Mouse (Mus musculus) spleen, postnatal 0 days (tissue): ENCODE data around the gene Aldh18a1. TPM values are rescaled to one million over a fixed set of nuclear protein-coding genes. Genes with fewer than 3 reads are reported as not detected.

Experiments
- polyA plus RNA-seq: library from polyadenylated mRNA; unstranded; fragments of >200 nt; fragmentation: Nextera tagmentation; extraction: Ambion mirVana; gene quantifications from 2 replicates; pipeline ENCODE4 v1.2.1, GENCODE M21; 2015

Aldh18a1 gene
- polyA plus RNA-seq, result 33.3 and 34.2 TPM in 2 replicates

GRCm38 (mm10) chr19:40588293-40588654 lies at the start of gene Aldh18a1:
TSS of gene Aldh18a1 (minus strand) at chr19:40588463.

DNA sequence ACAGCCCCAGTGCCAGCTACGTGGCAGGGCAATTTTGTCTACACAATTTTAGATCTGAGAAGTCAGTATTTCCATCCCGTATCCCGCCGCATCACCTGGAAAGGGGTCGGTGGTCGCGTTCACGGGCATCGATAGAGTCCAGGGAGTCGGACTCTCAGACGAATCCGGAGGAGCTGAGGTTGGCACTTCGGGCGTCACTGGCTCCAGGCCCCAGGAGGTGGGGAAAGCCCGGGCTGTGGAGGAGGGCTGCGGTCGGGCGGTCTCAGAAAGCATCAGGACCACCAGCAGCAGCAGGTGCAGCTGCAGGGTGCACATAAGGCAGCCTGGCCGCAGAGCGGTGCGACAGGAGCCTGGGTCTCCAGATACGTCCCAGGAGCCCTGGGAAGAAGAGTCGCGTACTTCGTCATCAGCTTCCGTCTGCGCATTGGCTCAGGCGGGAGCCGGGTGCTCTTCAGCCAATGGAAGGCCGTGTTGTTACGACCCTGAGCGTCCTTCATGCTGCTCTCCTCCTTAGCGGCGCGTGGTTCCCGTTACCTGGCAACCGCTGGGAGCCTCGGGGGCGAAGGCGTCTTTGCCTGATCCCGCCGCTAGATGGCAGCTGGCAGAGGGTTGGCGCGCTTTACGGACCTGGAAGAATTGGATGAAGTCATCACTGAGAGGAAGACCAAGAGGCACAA lies 23.7 kb upstream of the Aldh18a1 start, which contains the start of the genes Tctn3 and Entpd1:
TSS of gene Tctn3 (minus strand) at position 404 of the 677 bp plus-strand sequence.
TSS of gene Entpd1 (plus strand) at position 537 of the 677 bp plus-strand sequence.

DNA sequence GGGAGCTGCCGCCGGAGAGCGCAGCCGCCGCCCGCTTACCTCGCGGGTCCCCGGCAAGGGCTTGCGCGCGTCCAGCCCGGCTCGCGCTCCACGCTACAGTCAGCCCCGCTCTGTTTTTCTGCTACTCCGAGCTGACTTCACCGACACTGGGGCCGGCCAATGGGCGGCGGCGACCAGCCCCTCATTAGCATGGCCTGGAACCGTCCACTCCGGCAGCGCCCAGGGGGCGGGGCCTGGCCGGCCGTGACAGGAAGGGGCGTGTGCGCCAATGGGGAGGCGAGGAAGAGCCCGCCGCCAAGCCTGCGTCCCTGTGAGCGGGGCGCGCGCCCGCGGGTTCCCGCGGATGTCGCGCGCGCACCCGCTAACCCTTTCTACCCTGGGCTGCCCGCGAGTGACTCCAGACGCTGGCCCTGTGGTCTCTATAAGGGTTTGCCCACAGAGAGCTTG lies 74.6 kb downstream of the Aldh18a1 start, which contains the start of gene Sorbs1:
TSS of gene Sorbs1 (minus strand) at position 148 of the 447 bp plus-strand sequence.

Other genes starting within 250 kb of the Aldh18a1 start
- gene Sorbs1, start 74.7 kb downstream of the Aldh18a1 start, polyA plus RNA-seq, result 55.0 and 55.1 TPM in 2 replicates
- gene Tctn3, start 23.8 kb upstream of the Aldh18a1 start, polyA plus RNA-seq, result 3.7 and 4.4 TPM in 2 replicates
- gene Entpd1, start 23.9 kb upstream of the Aldh18a1 start, polyA plus RNA-seq, result 6.6 and 10.2 TPM in 2 replicates
- gene Cc2d2b, start 160.3 kb upstream of the Aldh18a1 start, polyA plus RNA-seq, result 0.97 and 1.1 TPM in 2 replicates
- 4.3 and 4.9 TPM in 2 replicates for gene Ccnj, start 242.8 kb upstream of the Aldh18a1 start, polyA plus RNA-seq